Mouse (Mus musculus): Measurements from ENCODE around the gene Gsdma3.
"Not testable (repeated sequence)": the region's sequence is repeated elsewhere in the genome, so short reads cannot be mapped to it uniquely, and the experiment has no call there.

DNA sequence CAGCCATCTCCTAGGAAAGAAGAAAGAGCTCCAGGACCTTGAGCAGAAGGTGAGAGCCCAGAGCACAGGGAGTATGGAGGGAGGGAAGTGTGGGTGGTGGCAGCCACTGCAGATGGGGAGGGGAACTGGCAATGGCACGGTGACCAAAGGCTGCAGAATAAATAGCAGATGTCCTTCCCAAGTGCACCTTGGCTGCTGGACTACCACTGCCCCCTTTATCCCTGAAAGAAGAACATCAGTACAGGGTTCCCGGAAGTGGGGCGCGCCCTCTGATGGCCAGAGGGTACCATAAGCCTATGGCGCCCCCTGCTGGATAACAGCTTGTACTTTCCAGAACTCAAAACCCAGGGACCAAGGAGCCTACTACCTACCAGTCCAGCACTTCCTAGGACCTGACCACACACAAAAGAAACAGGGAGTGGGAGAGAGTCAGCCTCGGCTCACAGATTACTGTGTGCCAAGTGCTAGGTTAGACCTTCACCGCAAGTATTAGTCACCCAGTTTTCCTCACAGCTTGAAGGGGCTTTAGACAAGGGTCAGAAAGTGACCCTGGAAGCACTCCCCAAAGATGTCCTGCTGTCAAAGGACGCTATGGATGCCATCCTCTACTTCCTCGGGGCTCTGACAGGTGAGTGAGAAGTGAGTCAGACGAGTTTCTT lies 9.3 kb downstream of the Gsdma3 start:
- TF ChIP-seq POLR2A (IDR thresholded peaks at IDR 0.05; ENCODE audit: borderline replicate concordance, control insufficient read depth, low read depth, low read length); CTCF (IDR thresholded peaks at IDR 0.05; ENCODE audit: control insufficient read depth, insufficient read depth, low read length): not testable (repeated sequence)
